13 mouse cellular contexts compared by ENCODE assay signal in the genomic region with DNA sequence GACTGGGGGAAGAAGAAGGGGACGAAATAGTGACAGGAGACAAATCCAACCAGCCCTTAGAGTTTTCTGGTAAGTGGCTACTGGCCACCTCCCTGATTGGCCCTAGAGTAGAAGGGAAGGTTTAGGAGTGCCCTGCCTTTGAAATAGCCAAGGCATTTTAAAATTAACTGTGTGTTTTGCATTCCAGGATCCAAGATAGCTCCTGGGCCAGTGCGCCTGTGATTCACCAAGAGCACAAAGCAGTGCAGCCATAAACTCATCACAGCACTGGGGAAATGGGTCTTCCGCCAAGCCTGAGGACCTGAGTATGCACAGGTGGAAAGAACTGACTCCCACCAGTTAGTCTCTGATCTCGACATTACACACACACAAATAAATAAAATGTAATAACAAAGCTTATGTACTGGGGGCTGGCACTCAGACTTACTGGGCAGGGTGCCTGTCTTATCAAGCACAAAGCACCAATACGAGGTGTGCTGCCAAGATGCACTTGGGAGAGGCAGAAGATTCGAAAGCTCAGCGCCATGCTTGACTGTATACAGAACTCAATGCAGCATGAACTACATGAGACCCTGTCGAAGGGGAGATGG. TPM values are rescaled to one million over a fixed set of nuclear protein-coding genes. Genes with fewer than 3 reads are reported as not detected.
DNase-seq lines count a peak whose midpoint lies in the region; TF ChIP-seq lines count a peak whose summit lies in the region.
"Had no signal": no experiment of that assay in that cellular context is flagged by ENCODE, and none has a peak within 500 bp of the region (broad histone marks: within the 10 kb centered on the region; RNA-seq: fewer than 3 reads in every experiment).

No protein-coding gene starts in this region.

- TF ChIP-seq CTCF in brain, embryonic 14.5 days (IDR thresholded peaks at IDR 0.05; ENCODE audit: borderline replicate concordance, extremely low read depth, insufficient read depth, insufficient read length): no peak

- TF ChIP-seq POLR2A in brain, embryonic 14.5 days (IDR thresholded peaks at IDR 0.05; ENCODE audit: borderline replicate concordance, extremely low read depth, insufficient read depth, insufficient read length, poor library complexity, severe bottlenecking): no peak

- peak; percentile 14 to 18 for DNase-seq in left cerebral cortex, postnatal 36 days (ENCODE audit: low spot score in 2 of 2)
- DNase-seq in left cerebral cortex, adult 11 months (ENCODE audit: low spot score): no peak
- DNase-seq in brain, adult 2 months (ENCODE audit: low read depth, low spot score): peak; percentile 31
- DNase-seq in brain, embryonic 14.5 days (ENCODE audit: low read depth): peak; percentile 7
- peak; percentile 33 to 59 for DNase-seq in heart, postnatal 14 days
- no peak for DNase-seq in thymus, postnatal 25 days
- DNase-seq in cerebellum, postnatal 4 days (ENCODE audit: low spot score in 2 of 2): no peak
- DNase-seq: cerebellum, postnatal 36 days; kidney, postnatal 14 days; lung, postnatal 10 days; spleen, adult 18-20 months; thymus, postnatal 14 days had no signal

- intact Hi-C loops in left cerebral cortex, postnatal 36 days (cut with DNase I): no loop called here
- intact Hi-C loops in heart, postnatal 14 days (cut with DNase I): no loop called here

RNA-seq across cellular contexts. Expression of a gene that starts 15.9 kb away (rescaled TPM):
- 10 to 100 TPM; 42.8 to 48.1 TPM for total RNA-seq in left cerebral cortex, postnatal 36 days (2021)
- polyA plus RNA-seq in brain, embryonic 14.5 days (2012; rRNA removed): 118 and 138 TPM in 2 replicates
- total RNA-seq in heart, postnatal 14 days (2021): 10 to 100 TPM; 50.2 to 61.5 TPM

RNA-seq across cellular contexts. Expression of a gene that starts 26.8 kb away (rescaled TPM):
- 1 to 10 TPM; 3.3 to 7.1 TPM for total RNA-seq in left cerebral cortex, postnatal 36 days (2021)
- 10.3 and 10.5 TPM in 2 replicates for polyA plus RNA-seq in brain, embryonic 14.5 days (2012; rRNA removed)
- 1 to 10 TPM; 5.8 to 8.2 TPM for total RNA-seq in heart, postnatal 14 days (2021)
- polyA plus RNA-seq: erythroblast, embryonic 14.5 days had no signal

RNA-seq across cellular contexts. Expression of a gene that starts 30.6 kb away (rescaled TPM):
- 10 to 100 TPM; 22.9 to 25.8 TPM for total RNA-seq in left cerebral cortex, postnatal 36 days (2021)
- polyA plus RNA-seq in brain, embryonic 14.5 days (2012; rRNA removed): 32.8 and 37.1 TPM in 2 replicates
- 1 to 10 TPM; 6.3 to 7.6 TPM for total RNA-seq in heart, postnatal 14 days (2021)

Comparison
In these comparisons a context has a peak if more than half of its experiments do, and no peak if none do; other contexts are left out.
1. DNase-seq: peak in left cerebral cortex, postnatal 36 days (2 of 2), brain, adult 2 months (single experiment), brain, embryonic 14.5 days (single experiment) and heart, postnatal 14 days (2 of 2); none in left cerebral cortex, adult 11 months (single experiment), thymus, postnatal 25 days (single experiment) and cerebellum, postnatal 4 days (0 of 2).